Mouse (Mus musculus) skeletal muscle tissue, postnatal 0 days (tissue): ENCODE results near the gene Ankrd10. TPM values are rescaled to one million over a fixed set of nuclear protein-coding genes. Genes with fewer than 3 reads are reported as not detected.

Experiments used
- microRNA-seq, 2 experiments: library from miRNA; unstranded; fragments of <30 nt; microRNA quantifications; one replicate each; pipeline ENCODE4; 2016
- polyA plus RNA-seq: library from polyadenylated mRNA; unstranded; fragments of >200 nt; fragmentation: Nextera tagmentation; extraction: Ambion mirVana; gene quantifications from 2 replicates; pipeline ENCODE4 v1.2.1, GENCODE M21; 2015

Gene Ankrd10
- polyA plus RNA-seq, result 59.1 and 64.3 TPM in 2 replicates

GRCm38 (mm10) chr8:11635611-11636081, at the start of gene Ankrd10:
Gene Ankrd10 (minus strand): TSS chr8:11635757.

Small RNA genes within 50 kb of the gene (microRNA-seq; reads per million reads assigned to microRNA genes)
- 0.51 to 1.1 reads per million in 2 experiments for gene Mir7238

Other genes with a start within 250 kb of the Ankrd10 start
- gene Rab20, start 157.0 kb downstream of the Ankrd10 start, polyA plus RNA-seq, result 0.97 and 1.1 TPM in 2 replicates
- 51.1 and 60.7 TPM in 2 replicates for gene Naxd, start 138.3 kb downstream of the Ankrd10 start, polyA plus RNA-seq
- gene Cars2, start 85.0 kb downstream of the Ankrd10 start, polyA plus RNA-seq, result 13.3 and 14.0 TPM in 2 replicates
- gene Ing1, start 80.2 kb downstream of the Ankrd10 start, polyA plus RNA-seq, result 18.9 and 22.0 TPM in 2 replicates
- gene 1700016D06Rik, start 65.3 kb upstream of the Ankrd10 start, polyA plus RNA-seq, result 0.45 TPM in 1 of 2 replicates, not detected in the other
- gene Arhgef7, start 92.0 kb upstream of the Ankrd10 start, polyA plus RNA-seq, result 28.9 and 31.4 TPM in 2 replicates
- not detected in 2 replicates for gene Tex29, start 204.7 kb upstream of the Ankrd10 start, polyA plus RNA-seq